Mouse (Mus musculus) lung, postnatal 0 days (tissue): ENCODE results near the gene Atrx. TPM values are rescaled to one million over a fixed set of nuclear protein-coding genes. Genes with fewer than 3 reads are reported as not detected.

Experiments used
- ATAC-seq: fragments of 200-750 bp; cut with Nextera tagmentation; 2 replicates; pipeline ENCODE4 v1.8.0; 2017; ENCODE audit warnings: moderate library complexity
- DNase-seq: peaks from one replicate; pipeline ENCODE4 v3.0.0-alpha.2; 2016; ENCODE audit warnings: low spot score
- H3K27ac ChIP-seq: fragments of 300-500 bp; sonication (generic); 2 replicates; pipeline ENCODE4 v1.5.1; 2014; ENCODE audit warnings: antibody characterized with exemption, mild to moderate bottlenecking, low read length, mixed read lengths
- H3K27me3 ChIP-seq: fragments of 300-500 bp; sonication (generic); replicated peaks from 2 replicates; pipeline ENCODE4 v1.6.1; 2014; ENCODE audit warnings: low read length, mixed read lengths; ENCODE audit not compliant: insufficient read depth
- H3K36me3 ChIP-seq: fragments of 300-500 bp; sonication (generic); 2 replicates; pipeline ENCODE4 v1.6.1; 2014; ENCODE audit warnings: low read length, mixed read lengths; ENCODE audit not compliant: insufficient read depth
- H3K4me1 ChIP-seq: fragments of 300-500 bp; sonication (generic); 2 replicates; pipeline ENCODE4 v1.6.1; 2014; ENCODE audit warnings: antibody characterized with exemption, low read depth, low read length, mixed read lengths; ENCODE audit not compliant: insufficient read depth
- H3K4me2 ChIP-seq: fragments of 300-500 bp; sonication (generic); replicated peaks from 2 replicates; pipeline ENCODE4 v1.6.1; 2014; ENCODE audit warnings: low read depth, mild to moderate bottlenecking, low read length, moderate library complexity, mixed read lengths
- H3K4me3 ChIP-seq: fragments of 300-500 bp; sonication (generic); 2 replicates; pipeline ENCODE4 v1.5.1; 2014; ENCODE audit warnings: low read depth, low read length
- H3K9ac ChIP-seq: fragments of 300-500 bp; sonication (generic); replicated peaks from 2 replicates; pipeline ENCODE4 v1.6.1; 2014; ENCODE audit warnings: low read depth, mild to moderate bottlenecking
- H3K9me3 ChIP-seq: fragments of 300-500 bp; sonication (generic); 2 replicates; pipeline ENCODE4 v1.6.1; 2016; ENCODE audit warnings: low read length, mixed read lengths
- CTCF ChIP-seq: IDR thresholded peaks from 2 replicates; pipeline ENCODE4 v1.5.1; 2016; ENCODE audit warnings: antibody characterized with exemption, mild to moderate bottlenecking
- EP300 ChIP-seq: IDR thresholded peaks from 2 replicates; pipeline ENCODE4 v1.6.1; 2016; ENCODE audit warnings: antibody characterized with exemption, mild to moderate bottlenecking, control low read depth
- WGBS: fragments of 180-500 bp; shearing (Covaris S2); extraction: QIAGEN DNeasy Blood & Tissue Kit; methylation state at CpG from one replicate; pipeline ENCODE4 v1.1.7; 2014; 5-methylcytosine and 5-hydroxymethylcytosine counted together
- polyA plus RNA-seq: library from polyadenylated mRNA; unstranded; fragments of >200 nt; fragmentation: Nextera tagmentation; extraction: Ambion mirVana; gene quantifications from 2 replicates; pipeline ENCODE4 v1.2.1, GENCODE M21; 2015

The Atrx gene
- polyA plus RNA-seq, 1 experiment from 2014 or later = 123 TPM

- TF ChIP-seq EP300 (no peak), CTCF (no peak)
- Histone ChIP-seq H3K27ac (no peak overlapping the region), H3K4me3 (no peak overlapping the region), H3K4me2 (no peak overlapping the region), H3K9ac (no peak overlapping the region), H3K4me1 (no peaks in the 10 kb centered on the region), H3K9me3 (no peaks in the 10 kb centered on the region), H3K36me3 (peaks cover 7% of the 10 kb centered on the region; the same call in 1 of the 2 replicates), H3K27me3 (no peaks in the 10 kb centered on the region)
- WGBS = 81% methylated on average over 5 of the region's 5 CpGs
- no peak for DNase-seq
- no peak for ATAC-seq
Observed at GRCm38 (mm10) chrX:105824462-105824861, 104.7 kb downstream of the Atrx start.

GRCm38 (mm10) chrX:105794806-105795403 is 134.3 kb downstream of the Atrx start:
- no peaks in the 10 kb centered on the region for H3K27me3 ChIP-seq
- no peak overlapping the region for H3K27ac ChIP-seq
- TF ChIP-seq CTCF = no peak
- no peak for TF ChIP-seq EP300
- no peaks in the 10 kb centered on the region for H3K4me1 ChIP-seq
- WGBS = 54% methylated on average over 8 of the region's 8 CpGs
- ATAC-seq (no peak; the same call in 1 of the 2 replicates), DNase-seq (peak; percentile 15)
- no peak overlapping the region for H3K4me2 ChIP-seq
- no peaks in the 10 kb centered on the region for H3K9me3 ChIP-seq
- H3K9ac ChIP-seq = no peak overlapping the region
- H3K36me3 ChIP-seq = no peaks in the 10 kb centered on the region
- no peak overlapping the region for H3K4me3 ChIP-seq

GRCm38 (mm10) chrX:105773281-105773680 is 155.9 kb downstream of the Atrx start:
- no peak for DNase-seq
- Histone ChIP-seq H3K9me3 (no peaks in the 10 kb centered on the region), H3K4me3 (no peak overlapping the region), H3K9ac (no peak overlapping the region), H3K4me2 (no peak overlapping the region), H3K27ac (no peak overlapping the region), H3K27me3 (no peaks in the 10 kb centered on the region), H3K4me1 (no peaks in the 10 kb centered on the region), H3K36me3 (no peaks in the 10 kb centered on the region)
- no peak for ATAC-seq
- 78% methylated on average over 5 of the region's 5 CpGs for WGBS
- no peak for TF ChIP-seq EP300
- TF ChIP-seq CTCF = no peak

- Histone ChIP-seq H3K9me3 (no peaks in the 10 kb centered on the region), H3K4me1 (no peaks in the 10 kb centered on the region), H3K4me2 (no peak overlapping the region), H3K9ac (no peak overlapping the region), H3K27me3 (no peaks in the 10 kb centered on the region; the same call in 1 of the 2 replicates), H3K27ac (no peak overlapping the region), H3K4me3 (no peak overlapping the region), H3K36me3 (no peaks in the 10 kb centered on the region)
- ATAC-seq = no peak
- TF ChIP-seq CTCF = no peak
- 56% methylated on average over 3 of the region's 3 CpGs for WGBS
- no peak for DNase-seq
Observed at GRCm38 (mm10) chrX:105767932-105768331, 161.3 kb downstream of the Atrx start.

GRCm38 (mm10) chrX:105767177-105767764 is 161.9 kb downstream of the Atrx start:
- Histone ChIP-seq H3K9me3 (no peaks in the 10 kb centered on the region), H3K27ac (no peak overlapping the region), H3K4me3 (no peak overlapping the region), H3K4me2 (no peak overlapping the region), H3K4me1 (no peaks in the 10 kb centered on the region), H3K27me3 (no peaks in the 10 kb centered on the region; the same call in 1 of the 2 replicates), H3K36me3 (no peaks in the 10 kb centered on the region), H3K9ac (no peak overlapping the region)
- DNase-seq (no peak), ATAC-seq (no peak)
- no peak for TF ChIP-seq CTCF
- TF ChIP-seq EP300 = no peak
- 32% methylated on average over 9 of the region's 9 CpGs for WGBS

GRCm38 (mm10) chrX:105766013-105766412 is 163.2 kb downstream of the Atrx start:
- H3K9me3 ChIP-seq = no peaks in the 10 kb centered on the region
- no peak overlapping the region for H3K4me3 ChIP-seq
- ATAC-seq = peak; percentile 72
- no peaks in the 10 kb centered on the region for H3K36me3 ChIP-seq
- no peaks in the 10 kb centered on the region for H3K4me1 ChIP-seq
- DNase-seq = peak; percentile 37
- H3K9ac ChIP-seq = no peak overlapping the region
- no peak overlapping the region for H3K4me2 ChIP-seq
- TF ChIP-seq CTCF (no peak), EP300 (no peak)
- no peak overlapping the region for H3K27ac ChIP-seq
- 15% methylated on average over 5 of the region's 6 CpGs for WGBS
- H3K27me3 ChIP-seq = no peaks in the 10 kb centered on the region; the same call in 1 of the 2 replicates
